8 mouse cellular contexts compared by ENCODE assay signal in the genomic region with DNA sequence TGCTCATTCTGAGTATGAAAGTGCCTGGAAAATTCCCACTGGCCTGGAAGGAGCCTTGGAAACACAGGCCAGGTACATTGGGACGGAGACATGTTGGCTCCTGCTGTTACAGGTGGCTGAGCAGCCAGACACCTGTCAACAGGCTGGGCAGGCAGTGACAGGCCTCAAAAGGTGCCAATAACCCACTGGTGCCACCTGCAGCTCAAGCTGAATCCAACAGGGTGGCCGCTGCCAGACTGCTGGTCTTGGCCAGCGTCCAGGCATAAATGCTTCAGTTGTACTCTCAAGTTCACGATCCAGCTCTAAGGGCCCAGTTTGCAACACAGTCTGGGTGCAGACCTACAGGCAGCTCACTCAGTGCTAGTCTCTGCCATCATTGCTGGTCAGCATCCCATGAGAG. TPM values are rescaled to one million over a fixed set of nuclear protein-coding genes. Genes with fewer than 3 reads are reported as not detected.
DNase-seq lines count a peak whose midpoint lies in the region; ATAC-seq lines count a peak whose summit lies in the region.

No protein-coding gene starts in this region.

- H3K36me3 ChIP-seq in hindbrain, embryonic 13.5 days = 0 out of 2 replicates have a peak, but pooled peaks cover under 1% of the 10 kb centered on the region
- peaks cover 3% of the 10 kb centered on the region; the same call in 1 of the 2 replicates for H3K36me3 ChIP-seq in hindbrain, embryonic 12.5 days
- no peaks in the 10 kb centered on the region for H3K36me3 ChIP-seq in embryonic facial prominence, embryonic 15.5 days
- peaks cover 11% of the 10 kb centered on the region; the same call in 1 of the 2 replicates for H3K36me3 ChIP-seq in heart, embryonic 13.5 days

- no peak overlapping the region for H3K27ac ChIP-seq in hindbrain, embryonic 13.5 days
- no peak overlapping the region for H3K27ac ChIP-seq in hindbrain, embryonic 12.5 days
- H3K27ac ChIP-seq in embryonic facial prominence, embryonic 15.5 days (replicated peaks) = no peak overlapping the region
- H3K27ac ChIP-seq in heart, embryonic 13.5 days (replicated peaks) = peak overlapping the region; percentile 45

- peaks cover 8% of the 10 kb centered on the region for H3K4me1 ChIP-seq in hindbrain, embryonic 13.5 days (replicated peaks)
- H3K4me1 ChIP-seq in hindbrain, embryonic 12.5 days = peaks cover 3% of the 10 kb centered on the region
- H3K4me1 ChIP-seq in embryonic facial prominence, embryonic 15.5 days = peaks cover 13% of the 10 kb centered on the region
- H3K4me1 ChIP-seq in heart, embryonic 13.5 days = peaks cover 25% of the 10 kb centered on the region

- peak; percentile 32; the same call in 1 of the 2 replicates for ATAC-seq in hindbrain, embryonic 13.5 days (ENCODE audit: low FRiP score)
- no peak for ATAC-seq in hindbrain, embryonic 12.5 days (ENCODE audit: low FRiP score)
- peak; percentile 53; the same call in 1 of the 2 replicates for ATAC-seq in embryonic facial prominence, embryonic 15.5 days (ENCODE audit: insufficient number of reproducible peaks, low FRiP score, low TSS enrichment, low read depth)
- peak; percentile 58 for ATAC-seq in heart, embryonic 13.5 days (ENCODE audit: extremely low read depth, insufficient number of reproducible peaks, low FRiP score, low TSS enrichment)

- H3K9me3 ChIP-seq in hindbrain, embryonic 13.5 days = no peaks in the 10 kb centered on the region
- no peaks in the 10 kb centered on the region for H3K9me3 ChIP-seq in hindbrain, embryonic 12.5 days (replicated peaks)
- H3K9me3 ChIP-seq in embryonic facial prominence, embryonic 15.5 days (replicated peaks) = 0 out of 2 replicates have a peak, but pooled peaks cover 4% of the 10 kb centered on the region
- H3K9me3 ChIP-seq in heart, embryonic 13.5 days = peaks cover 4% of the 10 kb centered on the region; the same call in 1 of the 2 replicates

- H3K4me2 ChIP-seq in hindbrain, embryonic 13.5 days = no peak overlapping the region
- H3K4me2 ChIP-seq in hindbrain, embryonic 12.5 days (replicated peaks) = no peak overlapping the region
- no peak overlapping the region for H3K4me2 ChIP-seq in embryonic facial prominence, embryonic 15.5 days (replicated peaks)
- no peak overlapping the region for H3K4me2 ChIP-seq in heart, embryonic 13.5 days

- H3K27me3 ChIP-seq in hindbrain, embryonic 13.5 days = no peaks in the 10 kb centered on the region
- H3K27me3 ChIP-seq in hindbrain, embryonic 12.5 days = no peaks in the 10 kb centered on the region
- H3K27me3 ChIP-seq in embryonic facial prominence, embryonic 15.5 days = no peaks in the 10 kb centered on the region
- H3K27me3 ChIP-seq in heart, embryonic 13.5 days (replicated peaks) = no peaks in the 10 kb centered on the region

- WGBS in hindbrain, embryonic 13.5 days = 68% methylated on average over 4 of the region's 4 CpGs
- 67% methylated on average over 4 of the region's 4 CpGs for WGBS in hindbrain, embryonic 12.5 days
- WGBS in embryonic facial prominence, embryonic 15.5 days = 65% methylated on average over 4 of the region's 4 CpGs
- 32% methylated on average over 4 of the region's 4 CpGs for WGBS in heart, embryonic 13.5 days

- peak; percentile 88 for DNase-seq in NIH3T3 (ENCODE audit: low read depth)
- DNase-seq in kidney, postnatal 36 days = peak; percentile 93 to 94
- peak; percentile 82 for DNase-seq in lung, postnatal 25 days (ENCODE audit: low spot score)
- no peak for DNase-seq in yolk sac, embryonic 10.5 days (ENCODE audit: low spot score)

- no peak overlapping the region for H3K4me3 ChIP-seq in hindbrain, embryonic 13.5 days
- no peak overlapping the region for H3K4me3 ChIP-seq in hindbrain, embryonic 12.5 days
- H3K4me3 ChIP-seq in embryonic facial prominence, embryonic 15.5 days (replicated peaks) = no peak overlapping the region
- H3K4me3 ChIP-seq in heart, embryonic 13.5 days = no peak overlapping the region

- no peak overlapping the region for H3K9ac ChIP-seq in hindbrain, embryonic 13.5 days
- H3K9ac ChIP-seq in hindbrain, embryonic 12.5 days = no peak overlapping the region
- H3K9ac ChIP-seq in embryonic facial prominence, embryonic 15.5 days = no peak overlapping the region
- H3K9ac ChIP-seq in heart, embryonic 13.5 days = no peak overlapping the region

RNA-seq across cellular contexts. Expression of a gene that starts 10.7 kb away (rescaled TPM):
- 6.8 and 8.0 TPM in 2 replicates for polyA plus RNA-seq in hindbrain, embryonic 13.5 days (2015; fragmentation: Nextera tagmentation; extraction: Ambion mirVana)
- polyA plus RNA-seq in hindbrain, embryonic 12.5 days (2016; fragmentation: Nextera tagmentation; extraction: Ambion mirVana) = 7.7 and 8.6 TPM in 2 replicates
- 10.8 and 12.5 TPM in 2 replicates for polyA plus RNA-seq in embryonic facial prominence, embryonic 15.5 days (2015; fragmentation: Nextera tagmentation; extraction: Ambion mirVana)
- polyA plus RNA-seq in heart, embryonic 13.5 days (2015; fragmentation: Nextera tagmentation; extraction: Ambion mirVana) = 13.8 and 14.7 TPM in 2 replicates
